Mouse (Mus musculus) liver, embryonic 14.5 days (tissue): Measurements from ENCODE around the gene Sp1. TPM values are rescaled to one million over a fixed set of nuclear protein-coding genes. Genes with fewer than 3 reads are reported as not detected.

Experiments used
- ATAC-seq: fragments of 200-750 bp; cut with Nextera tagmentation; 2 replicates; pipeline ENCODE4 v1.8.0; 2017; ENCODE audit warnings: moderate number of reproducible peaks, mild to moderate bottlenecking, moderate library complexity; ENCODE audit not compliant: insufficient read depth
- DNase-seq, 3 experiments: peaks; one replicate each; pipeline ENCODE4 v3.0.0-alpha.2; 2012 to 2013; ENCODE audit warnings: low read depth in 3 of 3, low spot score in 3 of 3
- H3K27ac ChIP-seq: fragments of 300-500 bp; sonication (generic); 2 replicates; pipeline ENCODE4 v1.5.1; 2014; ENCODE audit warnings: moderate library complexity, mild to moderate bottlenecking, control low read depth, inconsistent platforms
- H3K27me3 ChIP-seq: fragments of 300-500 bp; sonication (generic); 2 replicates; pipeline ENCODE4 v1.6.1; 2014; ENCODE audit warnings: mild to moderate bottlenecking, low read length, moderate library complexity; ENCODE audit not compliant: control insufficient read depth, insufficient read depth
- H3K36me3 ChIP-seq: fragments of 300-500 bp; sonication (generic); replicated peaks from 2 replicates; pipeline ENCODE4 v1.6.1; 2014; ENCODE audit warnings: low read depth; ENCODE audit not compliant: control insufficient read depth, insufficient read depth
- H3K4me1 ChIP-seq, 2 experiments: fragments of 200-500 bp in 1 of 2; fragments of 300-500 bp in 1 of 2; sonication (generic) in 1 of 2; replicated peaks; 2 replicates each; pipeline ENCODE4 v1.6.1; 2012 to 2014; ENCODE audit warnings: antibody characterized with exemption in 1 of 2, inconsistent platforms in 1 of 2, low read length in 1 of 2; ENCODE audit not compliant: control insufficient read depth in 2 of 2, insufficient read depth in 2 of 2
- H3K4me2 ChIP-seq: fragments of 300-500 bp; sonication (generic); 2 replicates; pipeline ENCODE4 v1.6.1; 2014; ENCODE audit warnings: low read depth, mild to moderate bottlenecking, control low read depth, moderate library complexity
- H3K4me3 ChIP-seq, 2 experiments: fragments of 200-500 bp in 1 of 2; fragments of 300-500 bp in 1 of 2; sonication (generic) in 1 of 2; 2 replicates each; pipeline ENCODE4 v1.5.1; 2012 to 2014; ENCODE audit warnings: low read depth in 2 of 2, low read length in 2 of 2, mild to moderate bottlenecking in 2 of 2, control low read depth in 1 of 2, inconsistent platforms in 1 of 2, moderate library complexity in 1 of 2; ENCODE audit not compliant: insufficient read depth in 1 of 2
- H3K9ac ChIP-seq: fragments of 300-500 bp; sonication (generic); replicated peaks from 2 replicates; pipeline ENCODE4 v1.6.1; 2014; ENCODE audit warnings: mild to moderate bottlenecking, control low read depth, moderate library complexity
- H3K9me3 ChIP-seq: fragments of 300-500 bp; sonication (generic); 2 replicates; pipeline ENCODE4 v1.6.1; 2016; ENCODE audit warnings: low read length, mixed read lengths; ENCODE audit not compliant: control insufficient read depth
- CTCF ChIP-seq: IDR thresholded peaks from 2 replicates; pipeline ENCODE4 v1.5.1; 2016; ENCODE audit warnings: antibody characterized with exemption, low read depth, control low read depth
- EP300 ChIP-seq: IDR thresholded peaks from 2 replicates; pipeline ENCODE4 v1.6.1; 2016; ENCODE audit warnings: antibody characterized with exemption, low read depth
- WGBS: fragments of 180-500 bp; shearing (Covaris S2); extraction: QIAGEN DNeasy Blood & Tissue Kit; methylation state at CpG from one replicate; pipeline ENCODE4 v1.1.7; 2014; ENCODE audit not compliant: insufficient replicate concordance; 5-methylcytosine and 5-hydroxymethylcytosine counted together
- polyA plus RNA-seq, 2 experiments: library from polyadenylated mRNA; depleted of rRNA in 1 of 2; stranded (reverse) in 1 of 2; unstranded in 1 of 2; fragments of >200 nt; fragmentation: Nextera tagmentation in 1 of 2; extraction: Ambion mirVana in 1 of 2; gene quantifications; 2 replicates each; pipeline versions ENCODE4 v1.2.1 to v1.2.3; 2012 to 2014

Gene Sp1
- polyA plus RNA-seq, 2 experiments = 5.4 to 9.5 TPM

GRCm38 (mm10) chr15:102364678-102365077, 41.3 kb upstream of the Sp1 start:
- Histone ChIP-seq H3K36me3 (no peaks in the 10 kb centered on the region), H3K27ac (no peak overlapping the region), H3K27me3 (peaks cover 27% of the 10 kb centered on the region), H3K4me1 (0 out of 4 replicates have a peak, but pooled peaks cover 0 to 2% of the 10 kb centered on the region in 2 experiments), H3K4me2 (no peak overlapping the region), H3K4me3 (no peak overlapping the region), H3K9me3 (no peaks in the 10 kb centered on the region), H3K9ac (no peak overlapping the region)
- DNase-seq (no peak), ATAC-seq (no peak)
- TF ChIP-seq EP300 (no peak), CTCF (no peak)
- 49% methylated on average over 1 of the region's 1 CpGs for WGBS

- no peak overlapping the region for H3K27ac ChIP-seq
- H3K36me3 ChIP-seq = no peaks in the 10 kb centered on the region
- 0 out of 4 replicates have a peak, but pooled peaks cover 0 to 2% of the 10 kb centered on the region in 2 experiments for H3K4me1 ChIP-seq
- DNase-seq (no peak), ATAC-seq (no peak)
- H3K9me3 ChIP-seq = no peaks in the 10 kb centered on the region
- no peak for TF ChIP-seq CTCF
- WGBS = 16% methylated on average over 7 of the region's 7 CpGs
- H3K4me2 ChIP-seq = no peak overlapping the region
- peaks cover 40% of the 10 kb centered on the region for H3K27me3 ChIP-seq
- H3K9ac ChIP-seq = no peak overlapping the region
- no peak overlapping the region for H3K4me3 ChIP-seq
These were observed 39.7 kb upstream of the Sp1 start for GRCm38 (mm10) chr15:102366238-102366637.

- no peak for ATAC-seq
- 6% methylated on average over 15 of the region's 15 CpGs for WGBS
- TF ChIP-seq EP300 (no peak), CTCF (no peak)
- no peak within 1 kb of the TSS for H3K4me2 ChIP-seq
- 0 out of 4 replicates have a peak, but pooled peaks cover 0 to 2% of the 10 kb centered on the region in 2 experiments for H3K4me1 ChIP-seq
- DNase-seq = no peak
- H3K27ac ChIP-seq = no peak within 1 kb of the TSS
- H3K4me3 ChIP-seq = no peak within 1 kb of the TSS
- no peaks in the 10 kb centered on the region for H3K9me3 ChIP-seq
- H3K27me3 ChIP-seq = peaks cover 43% of the 10 kb centered on the region
- no peaks in the 10 kb centered on the region for H3K36me3 ChIP-seq
- no peak within 1 kb of the TSS for H3K9ac ChIP-seq
These were observed 39.1 kb upstream of the Sp1 start, which contains the start of gene Sp7 for GRCm38 (mm10) chr15:102366733-102367344. Sp7 (minus strand) TSS chr15:102367182.

- ATAC-seq (no peak), DNase-seq (no peak)
- 12% methylated on average over 13 of the region's 13 CpGs for WGBS
- Histone ChIP-seq H3K9ac (no peak overlapping the region), H3K27me3 (peaks cover 30% of the 10 kb centered on the region), H3K9me3 (no peaks in the 10 kb centered on the region), H3K36me3 (no peaks in the 10 kb centered on the region), H3K27ac (no peak overlapping the region), H3K4me1 (no peaks in the 10 kb centered on the region), H3K4me3 (no peak overlapping the region), H3K4me2 (no peak overlapping the region)
- TF ChIP-seq CTCF = no peak
- no peak for TF ChIP-seq EP300
These were observed 36.0 kb upstream of the Sp1 start for GRCm38 (mm10) chr15:102369972-102370371.

- no peak overlapping the region for H3K9ac ChIP-seq
- no peaks in the 10 kb centered on the region for H3K36me3 ChIP-seq
- ATAC-seq (no peak), DNase-seq (no peak)
- no peak overlapping the region for H3K4me3 ChIP-seq
- no peak overlapping the region for H3K4me2 ChIP-seq
- no peak overlapping the region for H3K27ac ChIP-seq
- H3K9me3 ChIP-seq = no peaks in the 10 kb centered on the region
- WGBS = 21% methylated on average over 10 of the region's 10 CpGs
- peaks cover 27% of the 10 kb centered on the region for H3K27me3 ChIP-seq
- TF ChIP-seq EP300 (no peak), CTCF (no peak)
- H3K4me1 ChIP-seq = no peaks in the 10 kb centered on the region
These were observed 35.2 kb upstream of the Sp1 start for GRCm38 (mm10) chr15:102370727-102371126.
